In the genomic region with DNA sequence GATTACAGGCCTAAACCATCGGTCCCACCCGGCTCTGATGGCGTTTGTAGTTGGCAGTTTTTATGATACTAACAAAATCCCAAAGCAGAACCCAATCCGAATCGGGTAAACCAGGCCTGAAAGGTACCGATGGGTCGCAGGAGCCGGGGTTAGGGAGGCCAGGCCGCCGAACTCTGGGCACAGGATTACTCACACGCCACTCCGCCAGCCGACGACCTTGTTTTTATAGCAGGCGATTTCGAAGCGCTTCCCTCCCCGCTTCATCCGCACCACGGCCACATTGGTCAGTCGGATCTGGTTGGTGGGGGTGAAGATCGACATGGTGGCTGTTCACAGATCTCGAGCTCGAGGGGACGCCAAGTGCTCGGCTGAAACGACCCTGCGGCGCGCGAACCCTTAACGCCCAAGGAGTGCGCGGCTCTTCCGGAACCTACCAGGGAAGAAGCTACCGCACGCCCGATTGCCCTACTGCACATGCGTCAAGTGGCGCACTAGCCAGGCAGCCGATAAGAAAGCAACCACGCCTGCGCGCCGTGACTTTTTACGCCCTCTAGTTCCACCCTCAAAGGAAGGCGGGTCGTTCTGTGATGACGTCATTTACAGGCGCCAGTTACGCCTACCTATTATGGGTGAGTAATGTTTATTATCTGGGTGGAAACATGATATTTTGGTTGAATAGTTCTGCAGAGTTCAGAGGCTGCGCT, we compare ENCODE assay signal across 8 mouse cellular contexts. TPM values are rescaled to one million over a fixed set of nuclear protein-coding genes. Genes with fewer than 3 reads are reported as not detected.
DNase-seq lines count a peak whose midpoint lies in the region; ATAC-seq lines count a peak whose summit lies in the region.

A gene (minus strand): TSS at position 514 of the 704 bp plus-strand sequence.
A gene (plus strand): TSS at position 603 of the 704 bp plus-strand sequence.

- under 1% methylated on average over 52 of the region's 52 CpGs for WGBS in heart, embryonic 13.5 days
- WGBS in liver, embryonic 12.5 days (ENCODE audit: insufficient replicate concordance), result under 1% methylated on average over 52 of the region's 52 CpGs
- under 1% methylated on average over 52 of the region's 52 CpGs for WGBS in stomach, embryonic 15.5 days

- no peaks in the 10 kb centered on the region for H3K9me3 ChIP-seq in heart, embryonic 13.5 days
- no peaks in the 10 kb centered on the region for H3K9me3 ChIP-seq in liver, embryonic 12.5 days (replicated peaks)
- no peaks in the 10 kb centered on the region for H3K9me3 ChIP-seq in stomach, embryonic 15.5 days

- H3K4me1 ChIP-seq in brown adipose tissue, adult 24 weeks (ENCODE audit: control insufficient read depth, insufficient read depth, insufficient read length, low read length), result 0 out of 2 replicates have a peak, but pooled peaks cover 4% of the 10 kb centered on the region
- peaks cover 24% of the 10 kb centered on the region for H3K4me1 ChIP-seq in heart, embryonic 13.5 days
- H3K4me1 ChIP-seq in liver, embryonic 12.5 days, result peaks cover 36% of the 10 kb centered on the region
- H3K4me1 ChIP-seq in stomach, embryonic 15.5 days, result peaks cover 16% of the 10 kb centered on the region; the same call in 1 of the 2 replicates

- peak within 1 kb of the TSS; percentile 92 for H3K9ac ChIP-seq in heart, embryonic 13.5 days
- H3K9ac ChIP-seq in liver, embryonic 12.5 days, result peak within 1 kb of the TSS; percentile 90
- peak within 1 kb of the TSS; percentile 32 for H3K9ac ChIP-seq in stomach, embryonic 15.5 days

- peak within 1 kb of the TSS; percentile 92 for H3K4me2 ChIP-seq in heart, embryonic 13.5 days
- peak within 1 kb of the TSS; percentile 75 for H3K4me2 ChIP-seq in liver, embryonic 12.5 days
- peak within 1 kb of the TSS; percentile 62 for H3K4me2 ChIP-seq in stomach, embryonic 15.5 days

- peaks cover 46% of the 10 kb centered on the region for H3K36me3 ChIP-seq in heart, embryonic 13.5 days
- H3K36me3 ChIP-seq in liver, embryonic 12.5 days, result peaks cover 49% of the 10 kb centered on the region
- H3K36me3 ChIP-seq in stomach, embryonic 15.5 days, result peaks cover 22% of the 10 kb centered on the region

- DNase-seq in CD4-positive, CD25-positive, alpha-beta regulatory T cell, adult 2 months (ENCODE audit: low read depth, low spot score), result peak; percentile 100
- DNase-seq in fat pad, adult 2 months (ENCODE audit: extremely low read depth, low read depth, low spot score), result peak; percentile 89
- peak; percentile 99 for DNase-seq in kidney, postnatal 10 days
- peak; percentile 97 to 99 for DNase-seq in natural killer cell, adult 2 months (ENCODE audit: low spot score in 2 of 2)

- peak; percentile 84 for ATAC-seq in heart, embryonic 13.5 days (ENCODE audit: extremely low read depth, insufficient number of reproducible peaks, low FRiP score, low TSS enrichment)
- ATAC-seq in liver, embryonic 12.5 days, result peak; percentile 85
- ATAC-seq in stomach, embryonic 15.5 days (ENCODE audit: insufficient read depth, low FRiP score, low read depth), result peak; percentile 92

- peak within 1 kb of the TSS; percentile 92 for H3K27ac ChIP-seq in brown adipose tissue, adult 24 weeks (replicated peaks; ENCODE audit: low read depth, low read length)
- peak within 1 kb of the TSS; percentile 89 for H3K27ac ChIP-seq in heart, embryonic 13.5 days (replicated peaks)
- peak within 1 kb of the TSS; percentile 89 for H3K27ac ChIP-seq in liver, embryonic 12.5 days
- peak within 1 kb of the TSS; percentile 70 for H3K27ac ChIP-seq in stomach, embryonic 15.5 days

- peak within 1 kb of the TSS; percentile 88 for H3K4me3 ChIP-seq in brown adipose tissue, adult 24 weeks (ENCODE audit: insufficient read depth, low read depth, low read length)
- peak within 1 kb of the TSS; percentile 73 for H3K4me3 ChIP-seq in heart, embryonic 13.5 days
- peak within 1 kb of the TSS; percentile 83 for H3K4me3 ChIP-seq in liver, embryonic 12.5 days
- H3K4me3 ChIP-seq in stomach, embryonic 15.5 days (replicated peaks), result peak within 1 kb of the TSS; percentile 73

- no peaks in the 10 kb centered on the region for H3K27me3 ChIP-seq in heart, embryonic 13.5 days (replicated peaks)
- no peaks in the 10 kb centered on the region for H3K27me3 ChIP-seq in liver, embryonic 12.5 days (replicated peaks)
- no peaks in the 10 kb centered on the region for H3K27me3 ChIP-seq in stomach, embryonic 15.5 days (replicated peaks)

RNA-seq across cellular contexts. Expression of the first gene that starts in this region (rescaled TPM):
- 74.0 and 81.0 TPM in 2 replicates for polyA plus RNA-seq in brown adipose tissue, adult 24 weeks (2012; ENCODE audit: insufficient read depth, insufficient read length, missing spikeins)
- polyA plus RNA-seq in heart, embryonic 13.5 days (2015; fragmentation: Nextera tagmentation; extraction: Ambion mirVana), result 52.3 and 60.7 TPM in 2 replicates
- 64.5 and 68.1 TPM in 2 replicates for polyA plus RNA-seq in liver, embryonic 12.5 days (2016; fragmentation: Nextera tagmentation; extraction: Ambion mirVana)
- polyA plus RNA-seq in stomach, embryonic 15.5 days (2015; fragmentation: Nextera tagmentation; extraction: Ambion mirVana), result 69.4 and 70.7 TPM in 2 replicates

RNA-seq across cellular contexts. Expression of the second gene that starts in this region (rescaled TPM):
- polyA plus RNA-seq in brown adipose tissue, adult 24 weeks (2012; ENCODE audit: insufficient read depth, insufficient read length, missing spikeins), result 6.4 and 6.5 TPM in 2 replicates
- polyA plus RNA-seq in heart, embryonic 13.5 days (2015; fragmentation: Nextera tagmentation; extraction: Ambion mirVana), result 16.4 and 18.5 TPM in 2 replicates
- 21.2 and 21.6 TPM in 2 replicates for polyA plus RNA-seq in liver, embryonic 12.5 days (2016; fragmentation: Nextera tagmentation; extraction: Ambion mirVana)
- 22.6 and 23.4 TPM in 2 replicates for polyA plus RNA-seq in stomach, embryonic 15.5 days (2015; fragmentation: Nextera tagmentation; extraction: Ambion mirVana)

Comparison
In these comparisons a context has a peak if more than half of its experiments do, and no peak if none do; other contexts are left out.
1. Peak in every context shown above with its lines: DNase-seq, ATAC-seq, H3K4me3 ChIP-seq and H3K27ac ChIP-seq.
2. H3K9ac ChIP-seq: peak in every context shown above with its lines; median percentile 92 in heart, embryonic 13.5 days; 90 in liver, embryonic 12.5 days; 32 in stomach, embryonic 15.5 days.